Mouse (Mus musculus) intestine, postnatal 0 days (tissue): ENCODE data around the gene Arel1. TPM values are rescaled to one million over a fixed set of nuclear protein-coding genes. Genes with fewer than 3 reads are reported as not detected.

Experiments
- ATAC-seq: fragments of 200-750 bp; cut with Nextera tagmentation; 2 replicates; pipeline ENCODE4 v1.8.0; 2017; ENCODE audit warnings: mild to moderate bottlenecking, moderate TSS enrichment, moderate library complexity
- H3K27ac ChIP-seq: fragments of 300-500 bp; sonication (generic); 2 replicates; pipeline ENCODE4 v1.5.1; 2014; ENCODE audit warnings: mild to moderate bottlenecking, low read depth, low read length, moderate library complexity
- H3K27me3 ChIP-seq: fragments of 300-500 bp; sonication (generic); replicated peaks from 2 replicates; pipeline ENCODE4 v1.6.1; 2014; ENCODE audit warnings: low read length, mixed read lengths; ENCODE audit not compliant: control insufficient read depth, insufficient read depth
- H3K36me3 ChIP-seq: fragments of 300-500 bp; sonication (generic); 2 replicates; pipeline ENCODE4 v1.6.1; 2014; ENCODE audit warnings: mild to moderate bottlenecking, moderate library complexity; ENCODE audit not compliant: control insufficient read depth, insufficient read depth
- H3K4me1 ChIP-seq: fragments of 300-500 bp; sonication (generic); replicated peaks from 2 replicates; pipeline ENCODE4 v1.6.1; 2014; ENCODE audit warnings: antibody characterized with exemption, low read length, mixed read lengths; ENCODE audit not compliant: control insufficient read depth, insufficient read depth
- H3K4me2 ChIP-seq: fragments of 300-500 bp; sonication (generic); replicated peaks from 2 replicates; pipeline ENCODE4 v1.6.1; 2014; ENCODE audit warnings: low read depth, mild to moderate bottlenecking, moderate library complexity
- H3K4me3 ChIP-seq: fragments of 300-500 bp; sonication (generic); 2 replicates; pipeline ENCODE4 v1.5.1; 2014; ENCODE audit warnings: low read depth, low read length
- H3K9ac ChIP-seq: fragments of 300-500 bp; sonication (generic); 2 replicates; pipeline ENCODE4 v1.6.1; 2014; ENCODE audit warnings: mild to moderate bottlenecking, low read depth, low read length
- H3K9me3 ChIP-seq: fragments of 300-500 bp; sonication (generic); 2 replicates; pipeline ENCODE4 v1.6.1; 2016; ENCODE audit warnings: mixed run types; ENCODE audit not compliant: control insufficient read depth
- CTCF ChIP-seq: sonication (generic); IDR thresholded peaks from 2 replicates; pipeline ENCODE4 v1.5.1; 2016; ENCODE audit warnings: low read depth, mild to moderate bottlenecking, control low read depth, antibody characterized with exemption, moderate library complexity
- WGBS: fragments of 180-500 bp; shearing (Covaris S2); extraction: QIAGEN DNeasy Blood & Tissue Kit; methylation state at CpG from one replicate; pipeline ENCODE4 v1.1.7; 2014; 5-methylcytosine and 5-hydroxymethylcytosine counted together
- polyA plus RNA-seq: library from polyadenylated mRNA; unstranded; fragments of >200 nt; fragmentation: Nextera tagmentation; extraction: Ambion mirVana; gene quantifications from 2 replicates; pipeline ENCODE4 v1.2.1, GENCODE M21; 2015

The Arel1 gene
- polyA plus RNA-seq, 1 experiment from 2014 or later, result 5.1 TPM

DNA sequence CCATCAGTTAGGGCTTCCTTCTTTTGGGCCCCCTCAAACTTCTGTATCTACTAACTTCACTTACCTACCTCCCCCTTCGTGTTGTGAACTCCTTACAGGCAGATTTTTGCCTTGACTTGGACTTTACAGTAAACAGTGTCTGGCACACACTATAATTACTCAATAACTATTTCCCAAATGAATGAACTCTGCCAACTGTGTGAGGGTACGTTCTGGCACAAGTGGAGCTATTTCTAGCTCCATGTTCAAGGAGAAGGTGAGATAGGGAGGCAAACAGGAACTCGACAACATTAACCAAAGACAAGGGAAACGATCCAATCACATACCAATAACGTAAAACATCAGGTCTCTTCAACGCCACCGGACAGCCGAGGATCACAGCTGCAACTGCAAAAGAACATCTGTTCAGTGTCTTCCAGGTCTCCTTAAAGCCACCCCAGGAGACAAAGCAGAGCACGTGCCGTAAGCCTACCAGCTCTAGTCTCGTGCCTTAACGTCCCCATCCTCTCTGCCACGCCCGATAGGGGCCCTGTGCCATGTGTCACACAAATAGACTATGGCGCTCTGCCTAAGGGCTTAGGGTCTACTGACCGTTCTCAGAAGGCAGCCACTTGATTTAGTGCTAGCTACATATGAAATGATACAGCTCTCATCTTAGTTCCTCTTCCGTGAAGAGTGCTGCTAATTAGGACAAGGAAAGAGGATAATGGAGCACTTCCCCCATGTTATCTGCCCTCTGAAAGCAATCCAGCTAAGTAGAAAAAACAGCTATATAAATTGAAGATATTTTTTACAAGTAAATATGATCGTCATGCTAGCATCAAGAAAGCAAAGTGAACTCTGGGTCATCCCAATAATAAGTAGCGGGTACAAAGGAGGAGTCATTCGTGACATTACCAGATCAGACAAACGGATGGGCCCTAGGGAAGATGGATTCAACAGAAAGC, 27.4 kb downstream of the Arel1 start:
- TF ChIP-seq CTCF, result no peak
- Histone ChIP-seq H3K4me3 (no peak overlapping the region), H3K9me3 (no peaks in the 10 kb centered on the region), H3K4me1 (no peaks in the 10 kb centered on the region), H3K36me3 (peaks cover 45% of the 10 kb centered on the region), H3K27me3 (no peaks in the 10 kb centered on the region), H3K27ac (no peak overlapping the region), H3K9ac (no peak overlapping the region), H3K4me2 (no peak overlapping the region)
- WGBS, result 82% methylated on average over 21 of the region's 21 CpGs
- ATAC-seq, result no peak

DNA sequence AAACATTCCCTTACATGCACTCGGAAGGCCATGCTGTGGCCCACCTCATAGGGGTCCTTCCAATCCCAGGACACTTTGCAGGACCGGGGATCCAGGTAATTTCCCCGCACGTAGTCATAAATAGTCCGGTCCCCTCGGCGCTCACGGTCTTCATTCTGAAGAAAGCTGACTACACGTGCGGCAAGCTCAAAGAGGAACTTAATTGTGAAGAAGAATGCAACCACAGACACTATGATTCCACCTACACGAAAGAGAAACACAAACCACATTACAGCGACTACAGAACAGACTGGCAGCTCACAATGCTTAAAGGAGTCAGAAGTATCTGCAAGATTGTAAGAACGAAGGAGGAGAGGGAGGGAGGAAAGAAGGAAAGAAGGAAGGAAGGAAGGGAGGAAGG, 29.0 kb downstream of the Arel1 start:
- Histone ChIP-seq H3K4me3 (no peak overlapping the region), H3K4me2 (no peak overlapping the region), H3K9ac (no peak overlapping the region), H3K27ac (no peak overlapping the region), H3K27me3 (no peaks in the 10 kb centered on the region), H3K4me1 (no peaks in the 10 kb centered on the region), H3K36me3 (peaks cover 39% of the 10 kb centered on the region), H3K9me3 (no peaks in the 10 kb centered on the region)
- no peak for ATAC-seq
- WGBS, result 89% methylated on average over 13 of the region's 13 CpGs
- no peak for TF ChIP-seq CTCF

DNA sequence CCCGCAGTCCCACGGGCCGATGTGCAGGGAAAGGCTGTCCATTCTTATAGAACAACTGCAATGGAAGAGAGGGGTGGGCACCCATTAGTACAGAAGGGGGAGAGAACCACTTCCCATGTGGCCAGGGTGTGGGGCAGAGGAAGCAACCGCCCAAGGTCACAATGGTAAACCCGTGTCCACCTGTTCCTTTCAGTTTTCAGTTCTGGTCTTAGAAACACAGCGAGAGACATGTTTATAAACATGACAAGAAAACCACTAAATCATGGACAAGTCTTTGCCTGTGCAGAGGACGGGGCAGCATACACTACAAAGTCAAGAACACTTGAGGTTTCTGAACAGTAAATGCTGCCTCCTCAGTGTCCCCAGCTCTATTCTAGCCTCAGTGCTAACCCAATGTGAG, 30.4 kb downstream of the Arel1 start:
- H3K27me3 ChIP-seq, result no peaks in the 10 kb centered on the region
- H3K27ac ChIP-seq, result no peak overlapping the region
- H3K9me3 ChIP-seq, result no peaks in the 10 kb centered on the region
- no peak overlapping the region for H3K9ac ChIP-seq
- H3K4me3 ChIP-seq, result no peak overlapping the region
- no peak for ATAC-seq
- H3K4me1 ChIP-seq, result no peaks in the 10 kb centered on the region
- TF ChIP-seq CTCF, result no peak
- WGBS, result 77% methylated on average over 7 of the region's 7 CpGs
- H3K36me3 ChIP-seq, result peaks cover 46% of the 10 kb centered on the region
- no peak overlapping the region for H3K4me2 ChIP-seq

DNA sequence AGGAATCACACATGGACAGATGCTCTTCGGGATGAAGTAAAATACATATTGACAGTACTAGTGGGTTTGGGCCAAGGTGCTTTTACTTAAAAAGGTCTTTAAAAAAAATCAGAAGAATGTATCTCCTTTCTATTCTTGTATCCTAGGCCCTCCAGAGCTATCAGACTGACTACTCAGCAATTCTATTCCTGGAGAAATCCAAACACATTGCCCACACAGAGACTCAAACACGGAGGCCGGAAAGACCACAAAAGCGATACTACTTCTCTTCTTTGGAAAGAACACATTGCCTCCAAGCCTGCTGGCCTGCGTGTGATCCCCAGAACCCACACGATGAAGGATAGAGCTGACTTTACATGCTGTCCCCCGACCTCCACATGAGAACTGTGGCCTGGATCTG, 31.6 kb downstream of the Arel1 start:
- Histone ChIP-seq H3K4me2 (no peak overlapping the region), H3K4me1 (no peaks in the 10 kb centered on the region), H3K4me3 (no peak overlapping the region), H3K27ac (no peak overlapping the region), H3K9me3 (no peaks in the 10 kb centered on the region), H3K27me3 (no peaks in the 10 kb centered on the region), H3K9ac (no peak overlapping the region), H3K36me3 (peaks cover 49% of the 10 kb centered on the region)
- 90% methylated on average over 7 of the region's 7 CpGs for WGBS
- ATAC-seq, result no peak
- TF ChIP-seq CTCF, result no peak

DNA sequence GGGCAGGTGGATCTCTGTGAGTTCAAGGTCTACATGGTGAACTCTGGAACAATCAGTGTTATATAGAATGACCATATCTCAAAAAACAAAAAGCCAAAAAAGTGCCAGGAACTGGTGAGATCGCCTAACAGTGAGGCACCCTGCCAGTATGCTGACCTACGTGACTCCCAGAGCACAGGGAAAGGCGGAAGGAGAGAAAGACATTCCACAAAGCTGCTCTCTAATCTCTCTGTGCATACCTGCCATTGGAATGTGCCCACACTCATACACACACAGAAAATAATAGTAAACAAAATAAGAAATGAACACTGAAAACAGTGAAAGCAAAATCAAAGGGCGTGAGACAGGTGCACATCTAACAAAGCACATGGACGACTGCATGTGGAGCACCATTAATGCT, 35.4 kb downstream of the Arel1 start:
- Histone ChIP-seq H3K4me1 (no peaks in the 10 kb centered on the region), H3K4me2 (no peak overlapping the region), H3K9me3 (no peaks in the 10 kb centered on the region), H3K4me3 (no peak overlapping the region), H3K36me3 (peaks cover 60% of the 10 kb centered on the region), H3K9ac (no peak overlapping the region), H3K27ac (no peak overlapping the region), H3K27me3 (no peaks in the 10 kb centered on the region)
- TF ChIP-seq CTCF, result no peak
- no peak for ATAC-seq
- WGBS, result 88% methylated on average over 5 of the region's 5 CpGs

DNA sequence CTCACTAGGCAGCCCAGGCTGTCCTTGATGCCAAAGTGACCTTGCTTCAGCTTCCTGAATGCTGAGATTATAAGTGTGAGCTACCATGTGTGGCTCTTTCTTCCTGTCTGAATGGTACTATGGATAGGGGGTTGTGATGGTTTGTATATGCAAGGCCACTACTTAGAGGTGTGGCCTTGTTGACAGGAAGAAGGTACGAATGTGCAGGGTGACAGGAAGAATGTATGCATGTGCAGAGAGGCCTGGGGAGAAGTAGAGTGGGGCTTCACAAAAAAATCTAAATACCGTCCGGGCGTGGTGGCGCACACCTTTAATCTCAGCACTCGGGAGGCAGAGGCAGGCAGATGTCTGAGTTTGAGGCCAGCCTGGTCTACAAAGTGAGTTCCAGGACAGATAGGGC, 38.5 kb downstream of the Arel1 start:
- Histone ChIP-seq H3K9ac (no peak overlapping the region), H3K27ac (no peak overlapping the region), H3K4me1 (no peaks in the 10 kb centered on the region), H3K4me3 (no peak overlapping the region), H3K4me2 (no peak overlapping the region), H3K27me3 (no peaks in the 10 kb centered on the region), H3K36me3 (peaks cover 67% of the 10 kb centered on the region), H3K9me3 (no peaks in the 10 kb centered on the region)
- WGBS, result 93% methylated on average over 6 of the region's 6 CpGs
- TF ChIP-seq CTCF, result no peak
- no peak for ATAC-seq
